Mouse (Mus musculus): ENCODE measurements around the gene Gm14214.

Gm14214 gene

DNA sequence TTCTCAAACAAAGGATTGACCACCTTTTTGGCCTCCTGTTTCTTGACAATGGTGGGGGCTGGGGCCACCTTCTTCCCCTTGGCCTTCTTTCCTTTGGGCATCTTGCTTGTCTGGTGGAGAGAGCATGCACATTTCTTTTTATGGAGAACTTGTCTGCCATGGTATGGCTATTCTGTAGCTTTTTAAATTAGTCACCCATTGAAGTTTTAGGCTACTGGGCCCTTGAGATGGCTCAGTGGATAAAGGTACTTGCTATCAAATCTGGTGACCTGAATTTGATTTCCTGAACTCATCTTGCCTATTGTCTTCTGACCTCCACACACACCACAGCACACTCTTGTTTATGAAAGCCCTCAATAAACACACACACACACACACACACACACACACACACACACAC lies at the start of gene Gm14214:
Gene Gm14214, minus strand, starts transcription at position 101 of the 400 bp plus-strand sequence.
- no peak for DNase-seq

DNA sequence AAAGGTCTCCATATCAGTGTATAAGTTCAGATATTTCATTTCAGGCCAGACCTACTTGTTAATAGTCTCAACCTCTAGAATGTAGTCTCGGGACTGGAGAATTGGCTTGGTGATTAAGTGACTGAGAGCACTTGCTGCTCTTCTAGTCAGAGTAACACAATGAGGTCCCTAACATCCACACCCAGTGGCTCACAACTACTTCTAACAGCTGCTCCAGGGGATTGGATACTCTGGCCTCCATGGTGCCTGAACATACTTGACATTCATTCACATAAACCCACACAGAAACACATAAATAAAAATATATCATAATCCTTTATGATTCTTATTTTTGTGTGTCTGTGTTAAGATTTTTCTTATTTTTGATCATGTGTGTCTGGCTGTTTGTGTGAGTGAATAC lies 48.8 kb upstream of the Gm14214 start:
- DNase-seq: no peak

DNA sequence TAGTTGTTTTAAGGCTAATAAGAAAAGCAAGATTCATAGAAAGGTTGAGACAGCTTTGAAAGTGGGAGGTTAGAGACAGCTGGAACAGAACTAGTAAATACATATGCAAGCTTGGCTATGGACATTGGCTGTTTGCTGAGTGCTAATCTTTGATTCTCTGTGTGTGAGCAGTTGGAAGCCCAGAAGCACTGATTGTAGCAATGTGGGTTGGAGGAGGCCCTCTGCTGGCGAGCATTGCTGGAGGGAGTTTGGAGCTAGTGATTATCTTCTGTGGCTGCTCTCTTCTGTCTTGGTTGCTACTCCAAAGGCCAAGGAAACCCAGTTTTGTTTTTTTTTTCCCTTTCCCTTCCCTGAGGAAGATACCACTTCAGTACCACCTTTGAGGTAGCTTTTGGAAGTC lies 48.0 kb upstream of the Gm14214 start:
- peak in 1 of 2 experiments; percentile 37 for DNase-seq

DNA sequence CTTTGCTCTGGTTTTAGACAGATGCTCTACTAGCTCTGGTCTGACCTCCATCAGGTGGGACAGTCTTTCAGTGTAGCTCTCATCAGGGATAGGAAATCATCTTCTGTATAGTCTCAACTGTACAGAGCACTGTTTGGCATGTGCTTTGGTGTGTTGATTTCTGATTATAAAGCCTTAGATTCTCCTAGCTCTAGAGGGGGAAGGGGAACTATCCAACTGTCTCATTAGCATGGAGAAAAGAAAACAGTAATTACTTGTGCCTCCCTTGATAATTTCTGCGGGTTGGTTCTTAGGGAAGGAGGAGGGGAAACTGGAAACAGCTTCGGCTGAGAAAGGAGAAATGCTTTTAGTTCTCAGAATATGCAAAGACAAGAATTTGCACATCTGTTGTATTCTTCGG lies 47.3 kb upstream of the Gm14214 start:
- DNase-seq: no peak

DNA sequence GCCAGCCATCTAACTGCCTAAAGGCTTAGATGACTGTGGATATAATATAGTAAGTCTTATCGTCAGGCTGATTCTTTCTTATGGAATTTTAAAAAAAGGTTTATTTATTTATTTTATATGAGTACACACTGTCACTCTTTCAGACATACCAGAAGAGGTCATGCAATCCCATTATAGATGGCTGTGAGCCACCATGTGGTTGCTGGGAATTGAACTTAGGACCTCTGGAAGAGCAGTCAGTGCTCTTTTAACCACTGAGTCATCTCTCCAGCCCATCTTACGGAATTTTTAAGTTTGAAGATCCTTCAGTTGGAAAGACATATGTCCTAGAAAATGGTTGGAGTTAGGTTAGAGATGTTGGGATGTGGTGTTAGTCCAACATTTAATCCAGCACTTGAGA lies 43.6 kb upstream of the Gm14214 start:
- no peak for DNase-seq

DNA sequence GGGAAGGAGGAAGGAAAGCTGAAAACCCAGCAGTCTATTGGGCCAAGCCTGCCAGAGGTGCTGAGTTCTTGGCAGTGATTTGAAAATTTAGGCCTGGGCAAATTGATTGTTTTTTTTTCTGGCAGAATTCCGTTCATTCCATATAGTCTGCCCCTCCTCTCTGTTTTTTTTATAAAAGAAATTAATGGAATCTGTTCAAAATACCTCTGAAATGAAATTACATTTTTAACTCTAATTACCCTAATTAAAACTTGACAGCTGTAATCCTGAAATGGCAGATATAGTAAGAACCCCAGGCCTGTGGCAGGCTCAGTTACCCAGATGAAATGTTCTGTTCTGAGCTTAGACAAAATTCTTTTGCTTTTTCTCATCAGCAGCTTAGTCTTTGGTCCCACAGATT lies 41.0 kb upstream of the Gm14214 start:
- no peak for DNase-seq

DNA sequence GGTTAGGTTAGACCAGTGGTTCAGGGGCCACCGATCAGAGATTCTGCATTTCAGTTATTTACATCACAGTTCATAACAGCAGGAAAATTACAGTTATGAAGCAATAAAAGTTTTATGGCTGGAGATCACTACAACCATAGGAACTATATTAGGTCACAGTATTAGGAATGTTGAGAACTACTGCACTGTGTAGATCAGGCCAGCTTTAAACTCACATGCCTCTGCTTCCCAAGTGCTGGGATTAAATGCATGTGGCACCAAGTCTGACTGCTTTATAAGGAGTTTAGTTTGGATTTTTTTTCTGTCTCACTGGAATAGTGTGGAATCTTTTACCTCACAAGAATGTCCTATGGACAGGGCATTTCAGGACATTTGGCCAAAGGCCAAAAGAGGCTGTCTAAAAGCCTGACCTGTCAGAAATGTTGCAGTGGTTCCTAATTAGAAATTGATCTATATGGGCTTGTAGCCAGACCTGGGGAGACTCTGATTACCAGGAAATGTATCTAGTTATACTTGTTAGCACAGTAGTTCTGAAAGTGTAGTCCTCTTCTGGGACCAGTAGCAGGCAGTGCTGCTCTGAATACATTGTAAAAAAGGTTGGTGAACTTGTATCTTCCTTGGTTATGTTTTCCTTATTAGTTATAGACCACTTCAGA lies 39.4 kb upstream of the Gm14214 start:
- DNase-seq: peak; percentile 52 to 70

DNA sequence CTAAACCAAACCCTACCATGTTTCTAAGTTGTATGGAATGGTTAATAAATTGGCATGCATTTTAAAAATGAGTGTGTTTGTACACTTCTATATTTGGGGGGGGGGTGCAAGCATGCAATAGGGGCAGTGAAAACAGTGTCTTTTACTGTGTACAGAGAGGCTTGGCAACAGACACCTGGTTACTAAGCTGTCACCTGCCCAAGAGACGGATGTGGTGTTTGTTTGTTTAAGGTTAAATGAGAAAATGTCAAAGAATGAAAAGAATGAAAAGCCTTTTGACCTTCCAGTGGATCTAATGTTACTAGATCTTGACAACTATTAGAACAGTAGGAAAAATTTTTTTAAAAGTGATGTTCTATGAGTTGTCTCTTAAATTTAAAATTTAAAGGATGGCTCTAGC lies 37.9 kb upstream of the Gm14214 start:
- no peak for DNase-seq

DNA sequence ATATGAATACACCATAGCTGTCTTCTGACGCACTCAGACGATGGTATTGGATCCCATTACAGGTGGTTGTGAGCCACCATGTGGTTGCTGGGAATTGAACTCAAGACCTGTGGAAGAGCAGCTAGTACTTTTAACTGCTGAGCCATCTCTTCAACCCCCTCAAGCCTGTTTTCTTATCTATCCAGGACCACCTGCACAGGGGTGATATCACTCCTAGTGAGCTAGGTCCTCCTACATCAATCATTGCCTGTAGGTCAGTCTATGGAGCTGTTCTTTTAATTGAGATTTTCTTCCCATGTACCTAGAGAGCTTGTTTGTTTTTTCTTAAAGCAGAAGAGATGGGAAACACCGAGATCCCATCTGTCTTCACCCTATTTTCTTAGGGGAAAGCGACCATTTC lies 34.0 kb upstream of the Gm14214 start:
- DNase-seq: no peak

DNA sequence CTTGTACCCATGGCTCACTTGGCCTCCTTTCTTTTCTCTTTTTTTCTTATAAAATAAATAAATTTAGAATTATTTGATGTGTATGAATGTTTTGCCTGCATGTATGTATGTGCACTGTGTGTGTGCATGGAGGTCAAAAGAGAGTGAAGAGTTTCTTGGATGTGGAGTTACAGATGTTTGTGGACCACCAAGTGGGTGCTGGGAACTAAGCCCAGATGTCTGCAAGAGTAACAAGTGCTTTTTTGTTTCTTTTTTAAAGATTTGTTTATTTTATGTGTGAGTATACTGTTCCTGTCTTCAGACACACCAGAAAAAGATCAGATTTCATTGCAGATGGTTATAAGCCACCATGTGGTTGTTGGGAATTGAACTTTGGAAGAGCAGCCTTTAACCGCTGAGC lies 33.5 kb upstream of the Gm14214 start:
- no peak for DNase-seq

DNA sequence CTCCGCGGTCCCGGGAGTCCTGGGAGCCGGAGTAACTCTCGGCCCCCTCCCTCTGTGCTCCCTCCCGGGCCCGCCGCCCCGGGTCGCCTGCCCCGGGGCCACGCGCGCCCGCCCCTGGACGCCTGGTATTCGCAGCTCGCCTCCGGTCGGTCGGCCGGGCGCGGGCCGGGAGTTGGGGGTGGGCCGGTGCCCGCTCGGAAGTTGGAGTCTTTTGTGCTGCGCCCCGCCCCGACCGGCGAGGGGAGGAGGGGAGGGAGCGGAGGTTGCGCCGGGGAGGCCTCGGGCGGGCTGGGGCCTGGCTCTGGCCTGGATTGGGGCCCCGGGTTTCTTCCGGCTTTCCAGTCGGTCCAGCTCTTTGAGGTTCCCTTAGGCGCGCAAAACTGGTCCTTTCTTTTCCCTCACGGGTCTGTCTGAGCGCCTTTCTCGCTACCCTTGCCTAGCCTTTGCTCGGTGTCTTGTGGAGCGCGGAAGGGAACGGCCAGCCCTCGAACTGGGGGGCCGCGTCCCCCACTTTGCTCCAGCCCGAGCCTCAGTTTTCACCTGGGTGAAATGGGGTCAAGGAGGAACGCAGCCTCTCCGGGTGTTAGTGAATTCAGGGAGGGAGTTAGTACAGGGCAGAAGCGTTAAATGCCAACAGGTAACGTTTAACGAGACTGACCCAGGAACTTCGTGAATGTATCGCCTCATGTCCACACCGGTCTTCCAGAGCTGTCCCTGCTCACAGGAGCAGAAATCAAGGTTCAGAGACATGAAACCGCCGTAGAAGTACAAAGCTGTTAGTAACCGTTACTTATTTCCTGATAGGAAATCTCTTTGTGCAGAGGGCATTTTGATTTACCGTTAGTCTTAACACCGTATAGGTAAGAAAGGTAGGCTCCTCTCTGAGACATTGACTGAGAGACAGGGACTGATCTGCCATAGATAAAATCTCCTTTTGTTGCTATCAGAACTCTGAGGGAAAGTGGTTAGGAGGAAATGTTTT lies 22.1 kb upstream of the Gm14214 start:
- peak; percentile 82 to 83 for DNase-seq

DNA sequence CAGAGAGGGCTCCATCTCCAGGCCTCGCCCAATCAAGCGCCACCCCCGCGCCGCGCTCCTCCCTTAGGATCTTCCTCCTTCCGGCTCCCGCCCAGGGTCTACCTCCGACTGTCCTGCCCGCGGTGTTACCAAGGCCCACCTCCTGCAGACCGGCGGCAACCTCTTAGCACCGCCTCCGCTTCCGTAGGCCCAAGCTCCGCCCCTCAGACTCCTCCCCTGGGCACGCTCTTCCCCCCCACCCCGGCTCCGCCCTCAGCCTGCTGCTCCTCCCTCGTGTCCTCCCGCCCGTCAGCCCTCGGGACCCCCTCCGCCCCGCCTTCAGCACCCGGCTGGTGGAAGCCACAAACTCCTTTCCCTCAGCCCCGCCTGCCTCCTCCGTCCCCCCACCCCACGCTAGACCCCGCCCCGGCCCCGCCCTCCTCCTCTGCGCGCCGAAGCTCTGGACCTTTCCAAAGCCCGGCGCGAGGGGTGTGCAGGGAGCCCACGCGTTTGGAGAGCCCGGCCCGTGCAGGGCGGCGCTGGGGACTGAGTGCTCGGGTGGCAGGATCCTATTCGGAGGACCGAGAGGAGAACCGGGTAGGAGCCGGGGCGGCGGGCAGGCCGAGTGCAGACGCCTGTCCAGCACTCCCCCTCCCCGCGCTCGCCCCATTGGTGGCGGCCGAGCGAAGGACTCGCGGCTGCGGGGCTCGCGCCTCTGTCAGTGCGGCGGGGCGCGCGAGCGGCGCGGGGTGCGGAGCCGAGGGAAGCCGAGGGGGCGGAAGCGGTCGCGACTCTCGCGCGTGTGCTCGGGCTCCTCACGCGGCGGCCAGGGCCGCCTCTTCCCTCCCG lies 21.0 kb upstream of the Gm14214 start, which contains the start of the genes Raly and a:
Gene Raly, plus strand, starts transcription at position 441 of the 828 bp plus-strand sequence.
Gene a, plus strand, starts transcription at position 747 of the 828 bp plus-strand sequence.
- peak; percentile 98 for DNase-seq

DNA sequence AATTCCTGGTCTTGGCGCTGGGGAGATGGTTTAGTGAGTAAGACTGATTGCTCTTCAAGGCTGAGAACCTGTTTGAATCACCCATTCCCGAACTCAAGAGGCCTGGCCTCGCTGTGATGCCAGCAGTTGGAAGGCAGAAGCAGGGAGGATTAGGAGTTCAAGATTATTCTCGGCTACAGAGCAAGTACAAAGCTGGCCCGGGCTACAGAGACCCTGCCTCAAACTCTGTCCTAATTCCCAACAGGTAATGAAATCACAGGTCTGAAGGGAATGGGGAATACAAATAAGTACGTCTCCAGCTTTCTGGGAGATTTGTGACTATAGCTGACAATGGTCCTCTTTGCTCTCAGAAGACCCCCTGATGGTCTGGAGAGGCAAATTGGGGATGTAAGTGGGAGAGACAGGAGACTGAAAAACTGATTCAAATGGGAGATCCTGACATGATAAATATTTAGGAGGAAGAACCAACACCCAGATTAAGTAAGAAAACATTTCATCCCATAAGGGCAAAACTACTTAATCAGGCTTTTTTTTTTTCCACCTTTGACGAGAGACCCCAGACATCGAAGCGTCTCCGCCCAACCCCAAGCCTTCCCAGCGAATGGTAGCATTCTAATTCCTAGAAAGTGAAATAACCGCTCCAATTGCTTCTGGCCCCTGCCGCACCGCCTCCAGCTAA lies 20.3 kb upstream of the Gm14214 start:
- peak in 1 of 2 experiments; percentile 22 for DNase-seq

DNA sequence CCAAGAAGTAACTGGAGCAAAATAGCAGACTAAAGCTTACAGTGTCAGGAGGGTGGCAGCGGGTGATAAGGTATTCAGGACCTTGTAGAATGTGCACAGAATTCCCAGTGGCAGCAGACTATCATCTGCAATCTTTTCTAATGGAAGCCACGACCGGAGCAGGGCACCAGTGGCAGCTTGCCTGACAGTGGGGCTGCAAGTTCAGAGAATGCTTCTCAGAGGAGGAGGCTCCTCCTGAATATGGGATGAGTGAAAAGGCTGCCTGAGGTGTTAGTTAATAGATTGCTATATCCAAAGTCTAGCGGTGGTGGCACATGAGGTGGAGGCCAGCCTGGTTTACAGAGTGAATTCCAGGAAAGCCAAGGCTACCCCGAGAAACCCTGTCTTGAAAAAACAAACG lies 19.6 kb upstream of the Gm14214 start:
- DNase-seq: peak in 1 of 2 experiments; percentile 23

DNA sequence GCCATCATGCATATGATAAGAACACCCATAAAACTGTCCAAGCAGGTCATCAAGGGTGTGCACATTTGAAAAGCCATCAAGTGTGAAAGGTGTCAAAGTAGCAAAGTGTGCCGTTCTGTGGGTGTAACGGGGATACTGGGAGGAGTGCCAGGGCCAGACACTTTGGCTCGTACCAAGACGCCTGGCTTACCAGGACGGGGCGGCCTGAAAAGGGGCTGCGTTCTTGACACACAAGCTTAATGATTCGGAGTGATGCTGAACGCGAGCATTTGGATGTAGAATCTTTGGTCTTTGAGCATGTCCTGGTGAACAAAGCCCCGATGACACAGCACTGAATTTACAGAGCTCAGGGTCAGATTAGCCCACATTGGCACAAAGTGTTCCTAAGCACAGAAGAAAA lies 16.9 kb upstream of the Gm14214 start:
- no peak for DNase-seq

DNA sequence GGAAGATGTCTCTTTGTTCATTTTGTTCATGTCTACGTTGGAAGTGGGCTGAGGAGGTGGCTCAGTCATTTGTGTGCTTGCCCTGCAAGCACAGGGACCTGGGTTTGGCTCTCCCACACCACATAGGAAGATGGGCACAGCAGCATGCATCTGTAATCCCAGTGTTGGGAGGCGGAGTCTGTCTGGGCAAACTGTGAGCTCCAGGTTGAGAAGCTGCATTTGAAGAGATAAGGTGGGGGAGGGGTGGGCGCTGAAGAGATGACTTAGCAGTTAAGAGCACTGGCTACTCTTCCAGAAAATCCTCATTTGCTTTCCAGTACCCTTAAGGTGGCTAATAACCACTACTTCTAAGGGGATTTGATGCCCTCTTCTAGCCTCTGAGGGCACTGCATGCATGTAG lies 16.4 kb upstream of the Gm14214 start:
- DNase-seq: no peak

DNA sequence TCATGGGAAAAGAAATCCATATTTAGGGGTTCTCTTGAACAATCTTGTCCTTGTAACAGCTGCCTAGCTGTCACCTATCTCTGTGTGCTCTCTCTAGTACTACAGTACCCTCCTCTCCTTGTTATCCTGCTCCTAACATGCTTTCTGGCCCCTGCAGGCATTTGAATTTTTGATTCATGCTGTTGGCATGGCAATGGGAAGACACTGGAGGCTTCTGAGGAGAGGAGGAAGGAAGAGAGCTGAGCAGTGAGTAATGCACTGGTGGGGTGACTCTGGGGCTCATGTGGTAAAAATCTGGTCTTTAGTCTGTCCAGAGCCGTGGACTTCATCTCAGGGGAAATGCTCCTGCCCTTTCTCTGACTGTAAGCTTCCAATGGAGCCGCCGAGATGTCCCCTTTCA lies 15.5 kb upstream of the Gm14214 start:
- DNase-seq: no peak

DNA sequence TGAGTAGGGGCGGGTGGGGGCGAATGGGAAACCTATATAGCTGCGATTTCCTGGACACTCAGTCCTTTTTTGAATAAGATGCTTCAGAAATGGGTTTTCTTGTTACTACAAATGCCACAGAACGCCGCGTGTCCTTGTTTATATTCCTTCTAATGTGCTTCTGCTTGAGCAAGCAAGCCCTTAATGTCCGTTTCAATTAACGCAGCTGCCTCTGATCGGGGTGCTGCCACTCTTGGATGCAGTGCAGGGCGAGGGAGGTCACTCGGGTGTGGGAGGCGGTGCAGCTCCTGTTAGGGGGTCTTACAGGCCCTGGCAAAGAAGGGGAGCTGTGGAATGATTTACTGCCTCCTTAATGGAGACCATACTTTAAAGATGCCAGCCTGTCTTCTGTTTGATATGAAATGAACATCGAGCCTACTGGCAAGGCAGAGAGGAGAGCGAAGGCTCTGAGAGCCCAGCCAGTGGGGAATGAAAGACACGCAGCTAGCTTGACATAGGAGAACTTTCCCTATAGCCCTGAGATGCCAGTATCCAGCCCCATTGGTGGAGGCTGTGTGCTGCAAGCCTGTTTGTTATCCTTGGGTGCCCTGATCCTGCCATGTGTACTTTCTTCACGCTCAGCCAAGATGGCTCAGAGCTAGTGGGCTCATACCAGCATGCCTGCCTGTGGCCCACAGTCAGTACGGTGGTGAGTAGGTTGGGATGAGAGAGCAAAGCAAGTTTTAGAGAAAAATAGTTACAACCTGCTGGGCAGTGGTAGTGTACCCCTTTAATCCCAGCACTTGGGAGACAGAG lies 13.2 kb upstream of the Gm14214 start:
- no peak for DNase-seq

DNA sequence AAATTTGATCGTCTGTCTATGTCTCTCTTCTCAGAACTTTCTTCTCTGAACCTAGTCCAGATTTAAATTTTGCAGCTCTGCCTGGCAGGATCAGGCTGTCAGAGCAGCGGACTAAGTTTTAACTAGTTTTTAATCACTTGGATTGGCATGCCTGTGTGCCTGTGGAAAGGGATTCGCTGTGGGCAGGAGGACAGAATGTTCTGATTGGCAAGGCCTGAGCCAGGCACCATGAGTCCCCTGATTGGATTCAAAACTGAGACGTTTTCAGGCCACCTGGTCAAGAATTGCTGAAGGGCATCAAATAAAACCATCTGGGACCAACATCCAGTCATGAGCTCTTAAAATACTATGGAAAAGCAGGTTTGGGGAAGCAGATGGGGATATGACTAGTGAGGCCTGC lies 12.5 kb upstream of the Gm14214 start:
- peak in 1 of 2 experiments; percentile 30 for DNase-seq

DNA sequence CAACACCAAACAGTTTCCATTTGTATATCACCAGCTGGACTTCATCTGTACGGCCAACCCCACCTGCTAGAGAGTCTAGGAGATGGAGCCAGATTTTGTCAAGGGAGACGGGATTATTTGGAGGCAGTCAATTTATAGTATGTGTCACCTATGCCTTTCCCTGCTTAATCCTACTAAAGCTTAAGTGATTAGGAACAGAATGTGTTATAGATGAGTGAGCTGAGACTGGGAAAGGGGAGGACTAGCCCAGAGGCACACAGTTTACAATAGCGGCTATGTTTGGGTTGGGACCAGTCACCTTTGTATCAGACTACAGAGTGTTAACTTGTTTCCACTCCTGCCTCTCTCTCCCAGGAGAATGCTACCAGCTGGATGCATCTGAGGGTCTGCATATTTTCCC lies 9.8 kb upstream of the Gm14214 start:
- DNase-seq: no peak

DNA sequence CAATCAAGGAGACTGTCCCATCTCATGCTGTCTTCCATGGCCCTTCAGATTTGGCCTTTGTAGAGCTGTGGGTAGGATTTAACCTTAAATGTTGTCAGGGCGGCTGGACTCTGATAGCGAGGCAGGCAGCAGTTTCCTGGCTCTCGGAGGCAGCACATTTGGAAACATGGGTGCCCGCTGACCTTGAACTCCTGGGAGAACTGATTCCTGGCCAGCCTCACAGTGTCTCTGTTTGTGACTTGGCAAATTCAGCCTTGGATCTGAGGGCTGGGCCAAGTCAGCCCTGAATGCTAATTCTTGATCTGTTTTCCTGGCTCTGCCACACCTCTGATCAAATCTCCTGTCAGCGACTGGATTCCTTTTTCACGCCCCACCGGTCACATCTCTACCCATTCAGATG lies 6.7 kb upstream of the Gm14214 start:
- DNase-seq: no peak

DNA sequence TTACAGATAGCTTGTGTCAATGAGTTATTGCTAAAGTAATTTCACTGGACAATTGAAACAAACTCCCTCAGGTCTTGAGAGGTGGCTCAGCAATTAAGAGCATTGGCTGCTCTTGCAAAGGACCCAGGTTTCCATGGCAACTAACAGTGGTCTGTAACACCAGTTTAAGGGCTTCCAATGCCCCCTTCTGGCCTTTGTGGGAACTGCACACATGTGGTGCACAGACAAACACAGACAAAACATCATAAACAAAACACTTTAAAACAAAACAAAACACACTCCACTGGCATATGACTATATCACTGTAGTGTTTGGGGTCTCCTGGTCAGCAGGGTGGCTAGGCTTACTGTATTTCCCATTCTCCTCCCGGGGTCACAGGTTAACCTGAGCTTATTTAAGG lies 4.2 kb upstream of the Gm14214 start:
- no peak for DNase-seq

Measured in kidney, adult 8-10 months (tissue).